Mouse (Mus musculus) retina, postnatal 1 day (tissue): ENCODE data around the gene Efcab3.
A peak's percentile ranks its signal among the peaks of the same experiment; 100 is the strongest.
"Not testable (repeated sequence)": the region's sequence is repeated elsewhere in the genome, so short reads cannot be mapped to it uniquely, and the experiment has no call there.

Source experiments
- DNase-seq: peaks from one replicate; pipeline ENCODE4 v3.0.0-alpha.2; 2012

Gene Efcab3

GRCm38 (mm10) chr11:105063292-105063691, at the start of gene Efcab3:
Efcab3 (plus strand) TSS chr11:105063592.
- no peak for DNase-seq

- DNase-seq, result peak; percentile 34
These were observed 42.3 kb upstream of the Efcab3 start for GRCm38 (mm10) chr11:105021071-105021470.

GRCm38 (mm10) chr11:105028744-105029348, 34.5 kb upstream of the Efcab3 start:
- no peak for DNase-seq

GRCm38 (mm10) chr11:105029525-105029924, 33.9 kb upstream of the Efcab3 start:
- no peak for DNase-seq

GRCm38 (mm10) chr11:105030229-105030628, 33.2 kb upstream of the Efcab3 start:
- no peak for DNase-seq

GRCm38 (mm10) chr11:105031103-105031502, 32.3 kb upstream of the Efcab3 start:
- DNase-seq, result no peak

GRCm38 (mm10) chr11:105035081-105035480, 28.3 kb upstream of the Efcab3 start:
- DNase-seq, result no peak

- peak; percentile 7 for DNase-seq
These were observed 49.1 kb downstream of the Efcab3 start for GRCm38 (mm10) chr11:105112448-105112847.

GRCm38 (mm10) chr11:105117814-105118213, 54.4 kb downstream of the Efcab3 start:
- DNase-seq, result no peak

GRCm38 (mm10) chr11:105120551-105121061, 57.2 kb downstream of the Efcab3 start:
- DNase-seq, result peak; percentile 38

GRCm38 (mm10) chr11:105121792-105122191, 58.4 kb downstream of the Efcab3 start:
- DNase-seq, result not testable (repeated sequence)

GRCm38 (mm10) chr11:105123986-105124385, 60.6 kb downstream of the Efcab3 start:
- peak; percentile 83 for DNase-seq

GRCm38 (mm10) chr11:105125735-105126519, 62.5 kb downstream of the Efcab3 start, which contains the start of gene Mettl2:
Mettl2 (plus strand) TSS chr11:105126425.
- DNase-seq, result peak; percentile 94

GRCm38 (mm10) chr11:105126520-105127029, 63.2 kb downstream of the Efcab3 start:
- peak; percentile 6 for DNase-seq

- no peak for DNase-seq
These were observed 72.3 kb downstream of the Efcab3 start for GRCm38 (mm10) chr11:105135692-105136091.

- not testable (repeated sequence) for DNase-seq
These were observed 73.9 kb downstream of the Efcab3 start for GRCm38 (mm10) chr11:105137255-105137654.

GRCm38 (mm10) chr11:105140512-105140911, 77.1 kb downstream of the Efcab3 start:
- not testable (repeated sequence) for DNase-seq

- DNase-seq, result no peak
These were observed 77.7 kb downstream of the Efcab3 start for GRCm38 (mm10) chr11:105141115-105141514.

GRCm38 (mm10) chr11:105143564-105143963, 80.2 kb downstream of the Efcab3 start:
- no peak for DNase-seq

- no peak for DNase-seq
These were observed 80.7 kb downstream of the Efcab3 start for GRCm38 (mm10) chr11:105144084-105144483.

GRCm38 (mm10) chr11:105144508-105145210, 81.3 kb downstream of the Efcab3 start:
- no peak for DNase-seq

- DNase-seq, result no peak
These were observed 81.8 kb downstream of the Efcab3 start for GRCm38 (mm10) chr11:105145211-105145610.

GRCm38 (mm10) chr11:105146593-105146992, 83.2 kb downstream of the Efcab3 start, which contains the start of gene Gm10842:
Gm10842 (plus strand) TSS chr11:105146893.
- DNase-seq, result no peak
